Mouse (Mus musculus): ENCODE data around the gene Mus81. TPM values are rescaled to one million over a fixed set of nuclear protein-coding genes. Genes with fewer than 3 reads are reported as not detected.

Gene Mus81
- total RNA-seq (2021) = 10 to 100 TPM; 32.2 to 33.3 TPM

DNA sequence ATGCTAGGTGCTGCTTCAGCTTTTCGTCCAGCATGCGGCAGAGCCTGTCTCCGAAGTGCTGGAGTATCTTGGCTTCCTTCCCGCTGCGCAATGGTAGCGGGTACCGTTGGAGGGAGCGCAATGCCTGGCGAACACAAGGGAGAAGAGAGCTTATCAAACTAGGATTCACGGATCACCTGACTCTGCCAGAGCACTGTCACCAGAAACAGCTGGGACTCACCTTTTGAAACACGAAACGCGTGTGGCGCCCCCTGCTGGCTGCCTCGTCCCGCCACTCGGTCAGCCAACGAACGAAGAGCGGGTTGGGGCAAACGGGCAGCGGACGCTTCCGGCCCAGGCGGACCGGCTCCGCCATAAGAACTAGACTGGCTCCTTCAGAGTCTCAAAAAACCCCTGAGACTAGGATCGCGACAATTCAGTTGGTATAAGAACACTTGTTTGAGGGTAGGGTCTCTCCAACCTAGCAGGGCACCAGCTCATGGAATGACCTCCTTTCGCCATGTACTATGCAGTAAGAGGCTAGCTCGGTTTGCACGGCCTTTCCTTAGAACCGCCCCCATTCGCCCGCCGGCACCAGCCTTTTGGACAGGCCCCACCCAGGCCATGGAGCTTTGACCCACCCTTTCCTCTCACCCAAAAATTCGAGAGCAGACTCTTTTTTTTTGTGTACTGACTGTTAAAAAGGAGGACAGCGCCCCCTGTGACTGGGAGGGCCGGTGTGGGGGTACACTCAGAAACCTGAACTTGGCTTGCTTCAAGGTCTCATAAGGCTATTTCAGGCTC is at the start of gene Mus81:
Mus81 (minus strand) TSS at position 635 of the 783 bp plus-strand sequence.
- DNase-seq (ENCODE audit: extremely low spot score in 1 of 2, low spot score in 2 of 2) = peak; percentile 93 to 97
- intact Hi-C loops (cut with DNase I) = no loop called here

DNA sequence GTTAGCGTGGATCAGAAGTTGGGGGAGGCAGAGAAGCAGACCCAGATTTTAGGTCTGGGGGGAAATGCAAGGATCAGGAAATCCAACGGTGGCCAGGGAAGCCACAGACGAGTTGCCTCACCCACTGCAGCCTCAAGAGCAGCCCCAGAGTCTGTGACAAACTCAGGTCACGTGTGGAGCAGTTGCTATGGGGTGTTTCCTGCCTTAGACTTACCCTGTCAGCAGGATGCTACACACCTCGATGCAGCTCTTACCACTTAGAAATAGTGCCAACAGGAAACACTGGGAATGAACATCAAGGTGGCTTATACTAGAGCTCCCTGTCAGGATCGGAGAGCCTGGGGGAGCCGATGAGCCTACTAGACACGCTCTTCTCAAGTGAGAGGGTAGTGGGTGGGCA is 44.3 kb upstream of the Mus81 start:
- intact Hi-C loops (cut with DNase I) = no loop called here
- no peak for DNase-seq (ENCODE audit: extremely low spot score in 1 of 2, low spot score in 2 of 2)

DNA sequence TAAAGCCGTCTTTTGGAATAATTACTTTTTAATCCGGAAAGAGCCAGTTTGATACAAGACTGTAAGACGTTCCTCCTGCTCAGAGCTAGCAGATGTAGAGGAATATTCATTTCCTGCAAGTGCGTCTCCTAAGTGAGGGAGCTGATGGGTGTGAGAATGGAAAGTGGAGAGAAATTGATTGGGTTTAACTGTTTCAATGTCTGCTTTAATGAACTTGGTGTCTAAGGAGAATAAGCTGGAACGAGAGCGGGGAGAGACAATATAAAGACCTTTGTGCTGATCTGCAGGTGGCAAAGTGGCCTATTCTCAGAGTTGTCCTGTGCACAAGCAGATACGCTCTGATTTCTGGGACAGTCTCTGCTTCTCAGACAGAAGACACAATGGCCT is 41.9 kb upstream of the Mus81 start:
- no peak for DNase-seq (ENCODE audit: extremely low spot score in 1 of 2, low spot score in 2 of 2)
- intact Hi-C loops (cut with DNase I) = no loop called here

DNA sequence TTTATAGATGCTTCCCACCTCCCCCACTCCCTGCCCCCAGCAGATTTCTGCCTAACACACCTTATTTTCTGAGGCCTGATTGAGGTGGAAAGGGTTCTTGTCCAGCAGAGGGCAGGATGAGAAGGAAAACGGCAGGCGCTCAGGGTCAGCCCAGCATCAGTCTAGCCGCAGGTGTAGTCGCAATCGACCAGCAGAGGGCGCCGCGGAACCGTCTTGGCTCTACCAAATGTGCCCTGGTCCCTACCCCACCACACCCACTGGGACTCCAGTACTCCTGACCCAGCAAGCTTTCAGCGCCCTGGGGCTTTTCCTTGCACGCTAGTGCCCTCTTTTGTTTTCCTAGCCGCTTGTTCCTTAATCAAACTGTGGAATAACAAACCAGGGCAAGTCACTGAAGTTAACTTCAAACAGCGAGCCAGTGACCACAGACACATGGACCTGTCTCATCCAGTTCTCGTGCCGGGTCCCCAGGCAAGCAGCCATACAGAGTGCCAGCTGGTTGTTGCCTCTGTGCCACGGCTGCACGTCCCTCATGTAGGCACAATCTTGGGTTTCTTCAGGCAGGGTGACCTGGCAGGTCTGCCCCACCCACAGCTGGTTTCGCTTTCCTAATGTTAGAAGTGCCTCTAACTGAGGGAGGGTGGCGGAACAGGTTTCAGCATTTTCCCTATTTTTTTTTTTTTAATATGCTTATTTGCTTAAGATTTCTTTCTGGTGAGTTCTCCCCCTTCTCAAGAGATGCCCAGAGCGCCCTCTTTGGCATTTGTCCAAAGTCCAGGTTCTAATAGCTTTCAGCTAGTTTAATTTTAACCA is 41.3 kb upstream of the Mus81 start:
- intact Hi-C loops (cut with DNase I) = loop anchor here (2.0 kb wide), 1 partner anchor 39 kb away; the partner anchor contains the start of gene Ap5b1
- peak; percentile 80 to 95 for DNase-seq (ENCODE audit: extremely low spot score in 1 of 2, low spot score in 2 of 2)

DNA sequence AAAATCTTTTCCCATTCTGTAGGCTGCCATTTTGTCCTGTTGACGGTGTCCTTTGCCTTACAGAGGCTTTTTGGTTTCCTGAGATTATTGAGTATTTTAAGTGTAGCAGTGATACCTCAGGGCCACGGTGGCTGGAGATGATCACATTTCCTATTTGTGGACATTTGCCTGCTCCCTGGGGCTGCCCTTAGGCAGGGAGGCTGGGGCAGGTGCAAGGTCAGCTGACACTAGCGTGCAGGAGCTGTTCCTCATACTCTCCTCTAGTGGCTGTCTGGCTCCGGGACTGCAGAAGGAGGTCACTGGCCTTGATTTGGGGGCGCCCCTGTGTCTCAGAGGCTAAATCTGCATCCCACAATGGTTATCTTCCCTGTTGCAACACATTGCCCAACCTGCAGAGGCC is 37.0 kb upstream of the Mus81 start:
- intact Hi-C loops (cut with DNase I) = no loop called here
- DNase-seq (ENCODE audit: extremely low spot score in 1 of 2, low spot score in 2 of 2) = no peak

DNA sequence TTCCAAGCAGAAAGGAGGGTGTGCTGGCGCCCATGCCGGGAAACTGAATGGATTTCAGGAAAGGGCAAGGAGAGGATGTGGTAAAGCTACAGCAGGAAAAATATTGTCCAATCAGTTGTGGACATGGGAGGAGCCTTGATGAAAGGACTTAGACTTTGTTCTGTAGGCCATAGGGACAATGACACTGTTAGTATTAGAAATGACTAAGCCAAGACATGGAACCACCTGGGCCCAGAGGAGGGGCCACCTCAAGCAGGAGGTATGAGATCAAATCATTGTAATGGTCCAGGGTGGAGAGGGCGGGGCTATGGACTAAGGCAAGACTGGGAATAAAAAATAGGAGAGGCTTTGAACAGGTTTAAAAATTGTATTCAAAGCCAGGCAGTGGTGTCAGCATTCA is 30.5 kb upstream of the Mus81 start:
- intact Hi-C loops (cut with DNase I) = no loop called here
- DNase-seq (ENCODE audit: extremely low spot score in 1 of 2, low spot score in 2 of 2) = no peak

DNA sequence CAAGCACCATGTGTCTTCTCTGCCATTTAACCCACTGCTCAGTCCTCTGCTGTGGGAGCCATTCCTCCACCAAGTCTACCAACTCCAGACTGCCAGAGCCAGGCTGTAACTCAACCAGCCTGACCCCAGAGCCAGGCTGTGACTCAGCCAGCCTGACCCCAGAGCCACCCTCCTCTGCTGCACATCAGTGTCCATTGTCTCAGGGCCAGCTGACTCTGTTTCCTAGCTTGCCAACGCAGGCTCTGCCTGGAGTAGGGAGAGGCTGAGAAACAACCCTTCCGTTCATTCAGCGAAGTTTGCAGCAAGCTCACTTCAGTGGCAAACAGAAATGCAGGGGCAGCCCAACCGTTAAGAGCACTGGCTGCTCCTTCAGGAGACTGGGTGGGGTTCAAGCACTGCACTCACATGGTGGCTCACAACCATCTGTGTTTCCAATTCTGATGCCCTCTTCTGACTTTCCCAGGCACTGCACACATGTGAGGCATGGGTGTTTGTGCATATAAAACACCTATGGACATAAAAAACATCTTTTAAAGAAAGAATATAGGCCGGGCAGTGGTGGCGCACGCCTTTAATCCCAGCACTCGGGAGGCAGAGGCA is 28.8 kb upstream of the Mus81 start:
- intact Hi-C loops (cut with DNase I) = no loop called here
- DNase-seq (ENCODE audit: extremely low spot score in 1 of 2, low spot score in 2 of 2) = no peak

DNA sequence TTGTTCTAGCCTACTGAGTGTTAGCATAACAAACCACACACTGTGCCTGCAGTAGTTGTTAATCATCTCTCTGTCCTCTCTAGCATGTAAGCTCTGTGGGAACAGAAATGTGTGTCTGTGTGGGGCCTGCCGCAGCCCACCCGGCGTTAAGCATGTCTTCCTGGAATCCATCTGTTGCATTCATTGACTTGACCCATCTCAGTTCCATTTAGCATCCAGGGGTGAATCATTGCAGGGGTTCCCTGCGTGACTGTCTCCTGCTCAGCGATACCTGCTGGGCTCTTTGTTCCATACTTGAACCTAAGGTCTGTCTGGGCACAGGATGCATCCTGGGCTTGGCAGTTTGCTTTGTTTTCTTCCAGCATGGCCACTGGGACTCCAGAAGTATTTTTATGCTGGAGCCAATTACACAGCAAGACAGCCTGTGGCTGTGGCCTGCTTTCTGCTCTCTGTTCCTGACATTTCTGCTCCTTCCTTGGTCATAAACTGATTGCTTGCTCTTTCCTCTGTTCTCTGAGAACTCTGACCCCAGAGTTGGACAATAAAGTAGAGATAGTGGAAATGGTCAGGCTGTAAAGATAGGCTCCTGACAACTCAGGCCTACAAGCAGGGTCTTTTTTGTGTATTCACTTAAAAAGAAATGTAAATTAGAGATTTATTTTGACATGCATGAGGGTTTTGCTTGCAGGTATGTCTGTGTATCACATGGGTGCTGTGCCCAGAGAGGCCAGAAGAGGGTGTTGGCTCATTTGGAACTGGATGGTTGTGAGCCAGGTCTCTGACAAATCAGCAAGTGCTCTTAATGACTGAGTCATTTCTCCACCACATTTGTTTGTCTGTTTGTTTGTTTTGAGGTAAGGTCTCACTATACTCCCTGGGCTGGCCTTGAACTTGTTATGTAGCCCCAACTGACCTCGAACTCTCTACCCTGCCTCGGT is 27.9 kb upstream of the Mus81 start:
- intact Hi-C loops (cut with DNase I) = no loop called here
- no peak for DNase-seq (ENCODE audit: extremely low spot score in 1 of 2, low spot score in 2 of 2)

DNA sequence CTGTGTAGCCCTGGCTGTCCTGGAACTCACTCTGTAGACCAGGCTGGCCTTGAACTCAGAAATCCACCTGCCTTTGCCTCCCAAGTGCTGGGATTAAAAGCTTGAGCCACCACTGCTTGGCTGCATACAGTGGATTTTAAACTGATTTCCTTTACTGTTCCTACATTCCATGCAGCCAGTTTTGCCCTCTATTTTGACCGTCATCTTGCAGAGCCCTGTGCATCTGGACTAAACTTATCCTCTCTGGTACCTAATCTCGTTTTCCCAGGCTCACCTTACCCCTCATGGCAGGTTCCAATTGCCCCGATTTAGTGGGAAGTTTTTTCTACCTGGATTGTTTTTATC is 24.8 kb upstream of the Mus81 start:
- intact Hi-C loops (cut with DNase I) = no loop called here
- no peak for DNase-seq (ENCODE audit: extremely low spot score in 1 of 2, low spot score in 2 of 2)

DNA sequence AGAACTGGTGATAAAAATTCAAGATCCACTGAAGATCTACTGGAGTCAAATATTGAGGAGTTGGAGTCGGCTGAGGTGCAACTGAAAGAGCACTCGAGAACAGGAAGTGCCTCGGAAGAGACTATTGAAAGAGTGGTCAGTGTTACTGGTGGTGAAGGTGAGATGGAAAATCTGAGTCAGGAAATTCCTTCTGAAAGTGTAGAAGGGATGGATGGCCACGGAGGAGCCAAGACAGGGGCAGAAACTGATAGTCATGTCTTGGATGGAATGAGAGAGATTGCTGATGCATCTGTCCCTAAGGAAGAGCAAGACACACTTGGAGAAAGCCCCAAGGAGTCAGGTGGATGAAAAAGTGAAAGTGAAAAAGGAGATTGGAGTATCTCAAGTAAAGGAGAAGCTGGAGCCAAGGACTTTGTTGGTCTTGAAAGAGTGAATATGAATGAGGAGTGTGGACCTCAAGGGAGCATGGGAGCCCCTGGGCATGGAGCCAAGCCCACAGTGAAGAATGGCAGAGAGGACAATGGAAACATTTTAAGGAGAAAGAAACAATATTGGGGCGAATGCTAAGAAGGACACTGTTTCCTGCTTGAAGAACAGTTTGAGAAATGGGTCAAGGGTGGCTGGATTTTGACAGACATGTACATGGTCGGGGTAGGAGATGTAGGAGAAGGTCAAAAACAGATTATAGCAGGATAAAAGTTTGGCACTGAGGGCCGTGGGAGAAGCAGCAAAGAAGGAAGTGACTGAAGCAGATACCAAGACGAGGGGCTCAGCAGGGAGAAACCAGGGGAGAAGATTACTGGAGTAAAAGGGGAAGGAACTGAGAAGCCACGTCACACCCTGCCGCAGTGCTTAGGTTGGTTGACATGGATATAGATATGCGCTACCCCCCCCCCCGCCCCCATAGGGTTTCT is 24.1 kb upstream of the Mus81 start:
- intact Hi-C loops (cut with DNase I) = no loop called here
- no peak for DNase-seq (ENCODE audit: extremely low spot score in 1 of 2, low spot score in 2 of 2)

DNA sequence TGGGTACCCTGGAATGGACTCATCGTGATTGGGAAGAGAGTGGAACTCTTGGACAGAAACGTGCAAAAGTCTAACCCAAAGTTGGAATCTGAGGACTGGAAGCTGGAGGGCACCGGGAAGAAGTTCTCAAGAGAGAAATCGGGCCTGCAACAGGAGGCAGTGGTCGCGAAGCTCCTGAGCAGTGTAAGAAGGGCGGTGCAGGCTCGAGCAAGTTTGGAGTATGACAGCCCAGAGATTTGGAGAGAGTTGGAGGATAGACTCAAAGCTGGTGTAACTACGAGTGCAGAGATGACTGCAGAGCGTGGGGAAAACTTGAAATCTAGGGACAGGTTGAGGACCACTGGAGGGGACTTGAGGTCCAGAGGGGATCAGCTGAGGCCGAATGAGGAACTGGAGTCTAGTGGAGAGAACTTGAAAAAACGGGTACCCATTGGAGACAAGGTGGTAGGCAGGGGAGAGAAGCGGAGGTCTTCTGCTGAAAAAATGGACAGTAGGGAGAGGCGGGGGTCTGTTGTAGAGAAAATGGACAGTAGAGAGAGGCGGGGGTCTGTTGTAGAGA is 23.0 kb upstream of the Mus81 start:
- DNase-seq (ENCODE audit: extremely low spot score in 1 of 2, low spot score in 2 of 2) = no peak
- intact Hi-C loops (cut with DNase I) = no loop called here

DNA sequence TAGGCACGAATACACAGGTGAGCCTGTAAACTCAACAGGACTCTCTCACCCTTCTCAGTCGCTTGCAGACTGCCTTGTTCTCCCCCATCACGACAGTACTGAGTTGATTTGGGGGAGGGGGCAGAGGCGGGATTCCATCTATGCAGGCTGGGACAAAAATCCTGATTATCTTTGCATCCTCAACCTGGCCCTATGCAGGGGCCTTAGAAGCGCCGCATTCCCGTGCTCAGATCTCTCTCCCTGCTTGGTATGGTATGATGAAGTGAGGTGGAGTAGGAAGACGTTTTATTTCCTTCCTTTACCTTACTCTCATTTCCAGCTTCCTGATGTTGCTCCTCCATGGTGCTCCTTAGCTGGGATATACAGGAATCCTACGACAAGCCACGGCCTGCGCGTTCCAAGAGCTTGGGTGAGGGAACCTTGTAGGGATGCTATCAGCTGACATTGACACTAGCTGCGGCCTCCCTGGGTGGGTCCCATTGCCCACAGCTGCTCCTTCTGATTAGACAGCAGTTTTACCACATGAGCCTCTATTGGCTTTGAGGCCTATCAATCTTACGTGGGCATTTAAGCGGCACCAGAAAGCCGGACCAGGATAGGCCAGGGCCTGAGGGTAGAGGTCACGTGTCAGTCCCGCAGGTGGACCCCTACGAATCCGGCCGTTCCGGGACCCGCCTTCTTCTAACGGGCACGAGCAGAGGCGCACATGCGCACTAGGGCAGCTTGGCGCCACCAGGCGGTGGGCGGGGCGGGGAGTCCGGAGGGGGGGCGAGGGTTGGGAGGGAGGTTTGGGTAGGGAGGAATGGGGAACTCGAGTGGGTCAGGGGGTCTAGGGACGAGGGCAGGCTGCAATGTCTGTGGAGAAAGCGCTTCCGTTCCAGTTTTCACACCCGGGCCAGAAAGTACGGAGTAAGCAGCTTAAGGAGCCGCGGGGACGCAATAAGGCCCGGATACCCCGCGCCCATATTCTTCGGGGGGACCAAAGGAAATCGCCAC is 22.1 kb upstream of the Mus81 start, which contains the start of gene Snx32:
Snx32 (minus strand) TSS at position 508 of the 996 bp plus-strand sequence.
- intact Hi-C loops (cut with DNase I) = no loop called here
- peak; percentile 99 to 100 for DNase-seq (ENCODE audit: extremely low spot score in 1 of 2, low spot score in 2 of 2)

DNA sequence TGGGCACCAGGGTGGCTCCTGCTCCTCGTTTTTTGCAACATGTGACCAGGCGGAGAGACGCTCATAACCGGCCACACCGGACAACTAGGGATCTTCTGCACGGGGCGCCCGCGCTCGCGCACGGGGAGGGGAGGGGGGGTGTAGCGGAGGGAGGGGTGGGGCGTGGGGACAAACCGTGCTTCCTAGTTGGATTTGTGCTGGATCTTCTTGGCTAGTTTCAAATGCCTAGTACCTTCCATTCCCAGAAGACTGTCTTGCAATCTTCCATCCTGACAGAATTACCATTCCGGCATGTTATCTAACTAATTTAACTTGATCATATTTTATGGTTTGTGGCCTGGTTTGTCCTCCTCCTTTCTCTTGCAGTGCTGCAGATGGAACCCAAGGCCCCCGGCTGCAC is 15.5 kb upstream of the Mus81 start, which contains the start of gene 1700020D05Rik:
1700020D05Rik (minus strand) TSS at position 101 of the 400 bp plus-strand sequence.
- no peak for DNase-seq (ENCODE audit: extremely low spot score in 1 of 2, low spot score in 2 of 2)
- intact Hi-C loops (cut with DNase I) = no loop called here

DNA sequence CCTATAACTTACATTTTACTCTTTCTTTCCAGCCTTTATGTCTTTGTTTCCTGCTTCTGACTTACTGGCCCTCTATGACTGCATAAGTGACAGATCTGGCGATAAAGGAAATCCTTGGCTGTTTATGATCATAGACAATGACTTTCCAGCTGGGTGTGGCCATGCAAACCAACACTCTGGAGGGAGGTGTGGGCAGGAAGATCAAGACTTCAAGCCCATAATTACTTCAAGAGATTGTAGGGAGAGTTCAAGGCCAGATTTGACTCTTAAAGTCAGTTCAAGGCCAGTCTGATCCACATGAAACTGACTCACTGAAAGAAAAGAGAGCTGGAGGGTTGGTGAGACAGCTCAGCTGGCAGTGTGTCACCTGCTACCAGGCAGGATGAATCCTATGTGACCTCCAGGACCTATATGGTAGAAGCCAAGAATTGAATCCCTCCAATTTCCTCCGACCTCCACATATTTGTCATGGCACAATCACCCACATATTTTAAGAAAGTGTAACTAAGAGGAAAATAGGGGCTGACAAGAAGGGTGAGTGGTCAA is 12.2 kb upstream of the Mus81 start:
- DNase-seq (ENCODE audit: extremely low spot score in 1 of 2, low spot score in 2 of 2) = no peak
- intact Hi-C loops (cut with DNase I) = no loop called here

DNA sequence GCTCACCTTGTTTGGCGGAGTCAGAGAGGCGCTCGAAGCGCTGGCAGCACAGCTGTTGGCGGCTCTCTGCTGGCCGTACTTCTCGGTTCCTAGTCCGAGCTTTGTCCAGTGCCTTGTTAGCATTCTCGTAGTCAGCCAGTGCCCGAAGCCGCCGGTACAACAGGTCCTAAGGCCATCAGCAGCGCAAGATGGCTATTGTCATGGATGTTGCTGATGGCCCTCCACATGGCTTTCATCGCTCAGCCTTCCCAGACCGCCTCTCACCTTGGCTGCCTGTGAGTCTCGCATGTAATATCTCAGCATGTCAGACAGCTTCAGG is 7.8 kb upstream of the Mus81 start:
- DNase-seq (ENCODE audit: extremely low spot score in 1 of 2, low spot score in 2 of 2) = no peak
- intact Hi-C loops (cut with DNase I) = no loop called here

DNA sequence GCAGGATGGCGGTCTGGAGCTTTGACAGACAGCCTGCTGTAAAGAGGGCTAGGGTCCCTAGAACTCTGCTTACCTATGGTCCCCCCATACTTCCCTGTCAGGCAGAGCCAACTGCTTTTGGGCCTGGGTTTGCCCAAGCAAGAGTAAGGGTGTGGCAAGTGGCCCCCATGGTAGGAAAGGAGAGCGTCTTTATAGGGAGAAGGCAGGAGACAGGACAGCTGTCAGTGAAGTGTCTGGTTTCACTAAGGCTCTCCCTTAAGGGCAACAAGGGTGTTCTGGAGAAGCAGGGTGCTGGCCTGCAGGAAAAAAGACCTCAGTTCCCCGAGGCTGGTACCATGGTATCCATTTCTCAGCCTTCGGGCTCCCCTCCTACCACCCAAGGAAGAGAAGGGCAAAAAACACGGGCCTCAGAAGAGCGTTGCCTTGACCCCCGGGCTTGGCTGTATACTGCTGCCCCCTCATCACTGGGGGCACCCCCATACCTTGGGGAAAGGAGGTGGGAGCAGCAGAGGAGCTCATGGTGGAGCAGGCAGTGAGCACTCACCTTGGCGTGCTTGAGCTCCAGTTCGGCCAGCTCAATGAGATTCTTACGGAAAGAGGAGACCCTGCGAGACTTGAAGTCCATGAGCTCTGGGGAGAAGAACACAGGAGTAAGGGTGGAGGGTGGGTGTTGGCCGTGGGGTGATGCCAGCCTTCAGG is 7.3 kb upstream of the Mus81 start:
- DNase-seq (ENCODE audit: extremely low spot score in 1 of 2, low spot score in 2 of 2) = no peak
- intact Hi-C loops (cut with DNase I) = no loop called here
